Mouse (Mus musculus) left cerebral cortex, adult 11 months (tissue): Measurements from ENCODE around the gene Galr3.
A peak's percentile ranks its signal among the peaks of the same experiment; 100 is the strongest.
"Not testable (repeated sequence)": the region's sequence is repeated elsewhere in the genome, so short reads cannot be mapped to it uniquely, and the experiment has no call there.

Source experiments
- DNase-seq: peaks from one replicate; pipeline ENCODE4 v3.0.0; 2022; ENCODE audit warnings: low spot score

Galr3 gene

GRCm38 (mm10) chr15:79027291-79028205 lies 14.1 kb upstream of the Galr3 start:
- DNase-seq = no peak

- DNase-seq = peak; percentile 84
These were observed 13.4 kb upstream of the Galr3 start, which contains the start of gene H1f0 for GRCm38 (mm10) chr15:79028237-79028738. TSS of gene H1f0 (plus strand) at chr15:79028450.

GRCm38 (mm10) chr15:79028823-79029484 lies 12.7 kb upstream of the Galr3 start:
- DNase-seq = no peak

- DNase-seq = no peak
These were observed 12.0 kb upstream of the Galr3 start for GRCm38 (mm10) chr15:79029519-79030241.

- DNase-seq = peak; percentile 76
These were observed 10.9 kb upstream of the Galr3 start for GRCm38 (mm10) chr15:79030551-79031435.

- not testable (repeated sequence) for DNase-seq
These were observed 9.8 kb upstream of the Galr3 start for GRCm38 (mm10) chr15:79031908-79032307.

- DNase-seq = no peak
These were observed 3.8 kb upstream of the Galr3 start for GRCm38 (mm10) chr15:79037913-79038328.

- no peak for DNase-seq
These were observed 3.4 kb upstream of the Galr3 start for GRCm38 (mm10) chr15:79038331-79038730.

- no peak for DNase-seq
These were observed 2.8 kb upstream of the Galr3 start for GRCm38 (mm10) chr15:79038853-79039252.

GRCm38 (mm10) chr15:79040501-79041416 lies 926 bp upstream of the Galr3 start:
- DNase-seq = no peak

- DNase-seq = no peak
These were observed 1.2 kb downstream of the Galr3 start for GRCm38 (mm10) chr15:79042721-79043491.

GRCm38 (mm10) chr15:79044837-79045236 lies 3.2 kb downstream of the Galr3 start:
- DNase-seq = no peak

GRCm38 (mm10) chr15:79048186-79048585 lies 6.5 kb downstream of the Galr3 start:
- DNase-seq = no peak

GRCm38 (mm10) chr15:79050160-79050845 lies 8.6 kb downstream of the Galr3 start:
- DNase-seq = no peak

- no peak for DNase-seq
These were observed 9.3 kb downstream of the Galr3 start for GRCm38 (mm10) chr15:79050964-79051363.

- no peak for DNase-seq
These were observed 10.0 kb downstream of the Galr3 start for GRCm38 (mm10) chr15:79051461-79052360.

- no peak for DNase-seq
These were observed 10.7 kb downstream of the Galr3 start for GRCm38 (mm10) chr15:79052366-79052765.

- DNase-seq = no peak
These were observed 14.9 kb downstream of the Galr3 start for GRCm38 (mm10) chr15:79056601-79057000.
